Mouse (Mus musculus): ENCODE data around the gene Crxos.

GRCm38 (mm10) chr7:15948381-15948941 lies 66.0 kb downstream of the Crxos start:
- TF ChIP-seq CTCF (IDR thresholded peaks at IDR 0.05; ENCODE audit: insufficient read depth, low read depth, low read length) (peak; percentile 85), POLR2A (IDR thresholded peaks at IDR 0.05; ENCODE audit: insufficient read depth, low read depth, low read length) (no peak)

Data from olfactory bulb, adult 2 months (tissue).